Comparison of ENCODE assay signal across 8 mouse cellular contexts in genomic region chr17:26933419-26933818, GRCm38 (mm10). TPM values are rescaled to one million over a fixed set of nuclear protein-coding genes. Genes with fewer than 3 reads are reported as not detected.
DNase-seq lines count a peak whose midpoint lies in the region; ATAC-seq and TF ChIP-seq lines count a peak whose summit lies in the region.

No protein-coding gene starts in this region.

- dilution Hi-C loops in CH12.LX (cut with MboI; ENCODE audit: extremely low pct_ligation_motif_present, extremely low pct_unique_long_range_greater_than_20kb, low sequenced_read_pairs) = no loop called here

- no peak for TF ChIP-seq POLR2A in CH12.LX (IDR thresholded peaks at IDR 0.05; ENCODE audit: low read depth, low read length)

- no peak for TF ChIP-seq RAD21 in CH12.LX (IDR thresholded peaks at IDR 0.05; ENCODE audit: low read depth, low read length)

- no peak for TF ChIP-seq EP300 in CH12.LX (IDR thresholded peaks at IDR 0.05; ENCODE audit: low read length)
- TF ChIP-seq EP300 in liver, postnatal 0 days (IDR thresholded peaks at IDR 0.05; ENCODE audit: low read depth) = no peak

- peak overlapping the region; percentile 95 for H3K4me2 ChIP-seq in heart, embryonic 11.5 days
- peak overlapping the region; percentile 47 for H3K4me2 ChIP-seq in CH12.LX (ENCODE audit: insufficient read depth, low read depth, poor library complexity, severe bottlenecking)
- H3K4me2 ChIP-seq in forebrain, embryonic 15.5 days (replicated peaks) = peak overlapping the region; percentile 70
- peak overlapping the region; percentile 89 for H3K4me2 ChIP-seq in liver, postnatal 0 days (ENCODE audit: low read depth, low read length)

- WGBS in heart, embryonic 11.5 days (ENCODE audit: insufficient replicate concordance) = 8% methylated on average over 13 of the region's 13 CpGs
- 9% methylated on average over 13 of the region's 13 CpGs for WGBS in forebrain, embryonic 15.5 days
- WGBS in liver, postnatal 0 days (ENCODE audit: insufficient replicate concordance) = 5% methylated on average over 13 of the region's 13 CpGs

- H3K4me1 ChIP-seq in heart, embryonic 11.5 days (ENCODE audit: control insufficient read depth, insufficient read depth, low read length) = peaks cover 20% of the 10 kb centered on the region
- peaks cover 5 to 47% of the 10 kb centered on the region in 2 experiments; a peak in 3 of 4 replicates for H3K4me1 ChIP-seq in CH12.LX (ENCODE audit: control insufficient read depth in 1 of 2, insufficient read depth in 2 of 2)
- peaks cover 29% of the 10 kb centered on the region for H3K4me1 ChIP-seq in forebrain, embryonic 15.5 days
- H3K4me1 ChIP-seq in liver, postnatal 0 days (ENCODE audit: insufficient read depth) = peaks cover 27% of the 10 kb centered on the region

- no peaks in the 10 kb centered on the region for H3K27me3 ChIP-seq in heart, embryonic 11.5 days (ENCODE audit: control insufficient read depth, insufficient read depth, low read length)
- no peaks in the 10 kb centered on the region for H3K27me3 ChIP-seq in CH12.LX (replicated peaks)
- H3K27me3 ChIP-seq in forebrain, embryonic 15.5 days = no peaks in the 10 kb centered on the region
- H3K27me3 ChIP-seq in liver, postnatal 0 days (ENCODE audit: insufficient read depth, low read length) = no peaks in the 10 kb centered on the region

- intact Hi-C loops in heart, postnatal 14 days (cut with DNase I) = loop anchor here (5.0 to 10.0 kb wide), 3 partner anchors 94 to 271 kb away; partner anchors contain the start of genes Bak1 and Lemd2

- H3K79me2 ChIP-seq in CH12.LX (replicated peaks; ENCODE audit: control insufficient read depth, extremely low read depth, insufficient read depth, poor library complexity, severe bottlenecking) = peaks cover 5% of the 10 kb centered on the region

- H3K36me3 ChIP-seq in heart, embryonic 11.5 days (ENCODE audit: control insufficient read depth, insufficient read depth, low read length) = peaks cover 15% of the 10 kb centered on the region
- H3K36me3 ChIP-seq in CH12.LX (replicated peaks in 1 of 2; ENCODE audit: control insufficient read depth in 1 of 2, insufficient read depth in 1 of 2, low read length in 1 of 2) = peaks cover 52 to 71% of the 10 kb centered on the region in 2 experiments
- H3K36me3 ChIP-seq in forebrain, embryonic 15.5 days = peaks cover 23% of the 10 kb centered on the region
- H3K36me3 ChIP-seq in liver, postnatal 0 days (replicated peaks; ENCODE audit: insufficient read depth, low read length) = peaks cover 27% of the 10 kb centered on the region

- no peak for DNase-seq in heart, postnatal 14 days
- DNase-seq in CH12.LX (ENCODE audit: extremely low read depth) = no peak
- DNase-seq in liver, postnatal 0 days = no peak
- DNase-seq in frontal cortex, postnatal 10 days (ENCODE audit: low spot score in 2 of 2) = no peak
- DNase-seq in layer of hippocampus, postnatal 25 days (ENCODE audit: extremely low spot score in 1 of 2, low spot score in 1 of 2) = no peak
- no peak for DNase-seq in cerebellum, adult 11 months

- in situ Hi-C loops in CH12.LX (cut with MboI; ENCODE audit: low pct_ligation_motif_present, low pct_unique_long_range_greater_than_20kb, low sequenced_read_pairs) = no loop called here

- H3K9me3 ChIP-seq in heart, embryonic 11.5 days (replicated peaks; ENCODE audit: control insufficient read depth, low read length) = no peaks in the 10 kb centered on the region
- H3K9me3 ChIP-seq in CH12.LX (replicated peaks; ENCODE audit: low read length) = no peaks in the 10 kb centered on the region
- H3K9me3 ChIP-seq in forebrain, embryonic 15.5 days = no peaks in the 10 kb centered on the region
- no peaks in the 10 kb centered on the region for H3K9me3 ChIP-seq in liver, postnatal 0 days (ENCODE audit: low read length)

- H3K4me3 ChIP-seq in heart, embryonic 11.5 days (ENCODE audit: low read depth, low read length) = peak overlapping the region; percentile 73
- peak overlapping the region; percentile 49 to 58 (median 55) for H3K4me3 ChIP-seq in CH12.LX (replicated peaks in 1 of 3; ENCODE audit: low read depth in 2 of 3, low read length in 2 of 3, poor library complexity in 1 of 3)
- H3K4me3 ChIP-seq in forebrain, embryonic 15.5 days = peak overlapping the region; percentile 65
- H3K4me3 ChIP-seq in liver, postnatal 0 days (ENCODE audit: low read depth, low read length) = peak overlapping the region; percentile 74

- peak; percentile 24 for ATAC-seq in heart, embryonic 11.5 days (replicated peaks; ENCODE audit: insufficient number of reproducible peaks, low FRiP score, low TSS enrichment)
- peak; percentile 44 for ATAC-seq in forebrain, embryonic 15.5 days (replicated peaks)
- ATAC-seq in liver, postnatal 0 days = no peak; the same call in 1 of the 2 replicates

- H3K9ac ChIP-seq in heart, embryonic 11.5 days (ENCODE audit: low read depth, low read length) = peak overlapping the region; percentile 82
- no peak overlapping the region for H3K9ac ChIP-seq in CH12.LX (ENCODE audit: insufficient read depth, low read depth)
- H3K9ac ChIP-seq in forebrain, embryonic 15.5 days (replicated peaks) = peak overlapping the region; percentile 74
- H3K9ac ChIP-seq in liver, postnatal 0 days (replicated peaks) = peak overlapping the region; percentile 83

- H3K27ac ChIP-seq in heart, embryonic 11.5 days (ENCODE audit: low read depth, low read length) = peak overlapping the region; percentile 73
- no peak overlapping the region for H3K27ac ChIP-seq in CH12.LX (ENCODE audit: insufficient read depth, low read depth)
- H3K27ac ChIP-seq in forebrain, embryonic 15.5 days (replicated peaks) = peak overlapping the region; percentile 87
- peak overlapping the region; percentile 68 for H3K27ac ChIP-seq in liver, postnatal 0 days (ENCODE audit: low read depth)

- TF ChIP-seq CTCF in CH12.LX (conservative IDR thresholded peaks at IDR 0.05 in 1 of 2, IDR thresholded peaks at IDR 0.05 in 1 of 2; ENCODE audit: low read depth in 2 of 2, low read length in 2 of 2) = no peak
- TF ChIP-seq CTCF in liver, postnatal 0 days (IDR thresholded peaks at IDR 0.05; ENCODE audit: low read depth) = no peak

TF ChIP-seq in CH12.LX, 34 proteins besides CTCF, POLR2A, EP300 and RAD21 (continues in another document):
- no peak for TF ChIP-seq PAX5 (IDR thresholded peaks at IDR 0.05; ENCODE audit: low read length)
- no peak for TF ChIP-seq BHLHE40 (IDR thresholded peaks at IDR 0.05; ENCODE audit: low read depth, low read length)
- TF ChIP-seq NELFE (IDR thresholded peaks at IDR 0.05; ENCODE audit: low read depth, low read length) = no peak
- TF ChIP-seq NRF1 (IDR thresholded peaks at IDR 0.05; ENCODE audit: low read depth, low read length) = no peak
- TF ChIP-seq HCFC1 (IDR thresholded peaks at IDR 0.05; ENCODE audit: low read depth, low read length) = no peak
- TF ChIP-seq KAT2A (IDR thresholded peaks at IDR 0.05; ENCODE audit: insufficient replicate concordance, low read length) = no peak

RNA-seq across cellular contexts. Expression of gene Phf1, which starts 0.6 kb away (rescaled TPM):
- polyA plus RNA-seq in heart, embryonic 11.5 days (2014; fragmentation: Nextera tagmentation; extraction: Ambion mirVana) = 5.7 and 5.9 TPM in 2 replicates
- total RNA-seq in heart, postnatal 14 days (2021) = 10 to 100 TPM in 1 of 2 experiments, 1 to 10 TPM in 1; 10.0 to 10.6 TPM
- total RNA-seq in CH12.LX (2012; rRNA removed) (3.3 and 4.1 TPM in 2 replicates), CH12.LX (2014; rRNA removed) (1.5 and 1.7 TPM in 2 replicates)
- polyA plus RNA-seq in CH12.LX (2012; ENCODE audit: insufficient read length, low read depth) = 3.5 and 4.2 TPM in 2 replicates
- polyA plus RNA-seq in forebrain, embryonic 15.5 days (2015; fragmentation: Nextera tagmentation; extraction: Ambion mirVana) = 17.2 and 18.3 TPM in 2 replicates
- 2.5 and 2.7 TPM in 2 replicates for polyA plus RNA-seq in liver, postnatal 0 days (2015; fragmentation: Nextera tagmentation; extraction: Ambion mirVana)
- total RNA-seq in layer of hippocampus, postnatal 25 days (2021) = 10 to 100 TPM; 27.0 to 29.4 TPM

RNA-seq across cellular contexts. Expression of gene Cuta, which starts 6.0 kb away (rescaled TPM):
- 134 and 145 TPM in 2 replicates for polyA plus RNA-seq in heart, embryonic 11.5 days (2014; fragmentation: Nextera tagmentation; extraction: Ambion mirVana)
- 10 to 100 TPM; 91.1 to 91.8 TPM for total RNA-seq in heart, postnatal 14 days (2021)
- total RNA-seq in CH12.LX (2012; rRNA removed) = 34.6 and 42.4 TPM in 2 replicates
- total RNA-seq in CH12.LX (2014; rRNA removed) = 26.8 and 30.5 TPM in 2 replicates
- 83.0 and 121 TPM in 2 replicates for polyA plus RNA-seq in CH12.LX (2012; ENCODE audit: insufficient read length, low read depth)
- 144 and 150 TPM in 2 replicates for polyA plus RNA-seq in forebrain, embryonic 15.5 days (2015; fragmentation: Nextera tagmentation; extraction: Ambion mirVana)
- polyA plus RNA-seq in liver, postnatal 0 days (2015; fragmentation: Nextera tagmentation; extraction: Ambion mirVana) = 83.4 and 87.1 TPM in 2 replicates
- 100 to 1,000 TPM; 100 to 113 TPM for total RNA-seq in layer of hippocampus, postnatal 25 days (2021)

RNA-seq across cellular contexts. Expression of gene Syngap1, which starts 7.6 kb away (rescaled TPM):
- 2.9 and 3.7 TPM in 2 replicates for polyA plus RNA-seq in heart, embryonic 11.5 days (2014; fragmentation: Nextera tagmentation; extraction: Ambion mirVana)
- 1 to 10 TPM; 7.3 to 7.7 TPM for total RNA-seq in heart, postnatal 14 days (2021)
- total RNA-seq in CH12.LX (2012; rRNA removed) = 1.3 and 1.7 TPM in 2 replicates
- 0.34 TPM in 1 of 2 replicates, not detected in the other for total RNA-seq in CH12.LX (2014; rRNA removed)
- polyA plus RNA-seq in CH12.LX (2012; ENCODE audit: insufficient read length, low read depth) = 2.4 and 3.1 TPM in 2 replicates
- polyA plus RNA-seq in forebrain, embryonic 15.5 days (2015; fragmentation: Nextera tagmentation; extraction: Ambion mirVana) = 6.5 and 7.3 TPM in 2 replicates
- 0.19 and 0.33 TPM in 2 replicates for polyA plus RNA-seq in liver, postnatal 0 days (2015; fragmentation: Nextera tagmentation; extraction: Ambion mirVana)
- 100 to 1,000 TPM; 399 to 523 TPM for total RNA-seq in layer of hippocampus, postnatal 25 days (2021)

RNA-seq across cellular contexts. Expression of gene Kifc5b, which starts 16.5 kb away (rescaled TPM):
- polyA plus RNA-seq in heart, embryonic 11.5 days (2014; fragmentation: Nextera tagmentation; extraction: Ambion mirVana) = 6.3 and 6.9 TPM in 2 replicates
- 1 to 10 TPM; 1.3 to 2.6 TPM for total RNA-seq in heart, postnatal 14 days (2021)
- total RNA-seq in CH12.LX (2012; rRNA removed) = 19.1 and 22.2 TPM in 2 replicates
- total RNA-seq in CH12.LX (2014; rRNA removed) = 11.4 and 12.1 TPM in 2 replicates
- 26.9 and 32.0 TPM in 2 replicates for polyA plus RNA-seq in CH12.LX (2012; ENCODE audit: insufficient read length, low read depth)
- 4.3 and 5.5 TPM in 2 replicates for polyA plus RNA-seq in forebrain, embryonic 15.5 days (2015; fragmentation: Nextera tagmentation; extraction: Ambion mirVana)
- polyA plus RNA-seq in liver, postnatal 0 days (2015; fragmentation: Nextera tagmentation; extraction: Ambion mirVana) = 1.6 and 2.7 TPM in 2 replicates
- total RNA-seq in layer of hippocampus, postnatal 25 days (2021) = 1 to 10 TPM; 2.9 to 3.1 TPM

RNA-seq across cellular contexts. Expression of gene Zbtb9, which starts 39.5 kb away (rescaled TPM):
- 6.8 and 7.9 TPM in 2 replicates for polyA plus RNA-seq in heart, embryonic 11.5 days (2014; fragmentation: Nextera tagmentation; extraction: Ambion mirVana)
- 1 to 10 TPM; 1.7 to 3.3 TPM for total RNA-seq in heart, postnatal 14 days (2021)
- total RNA-seq in CH12.LX (2012; rRNA removed) = 8.1 and 9.0 TPM in 2 replicates
- 11.0 and 14.3 TPM in 2 replicates for total RNA-seq in CH12.LX (2014; rRNA removed)
- 1.1 and 2.0 TPM in 2 replicates for polyA plus RNA-seq in CH12.LX (2012; ENCODE audit: insufficient read length, low read depth)
- 15.8 and 17.2 TPM in 2 replicates for polyA plus RNA-seq in forebrain, embryonic 15.5 days (2015; fragmentation: Nextera tagmentation; extraction: Ambion mirVana)
- 3.3 and 4.4 TPM in 2 replicates for polyA plus RNA-seq in liver, postnatal 0 days (2015; fragmentation: Nextera tagmentation; extraction: Ambion mirVana)
- total RNA-seq in layer of hippocampus, postnatal 25 days (2021) = 10 to 100 TPM; 14.8 to 16.2 TPM
